Mouse (Mus musculus) limb, embryonic 12.5 days (tissue): ENCODE measurements around the gene Ank3. TPM values are rescaled to one million over a fixed set of nuclear protein-coding genes. Genes with fewer than 3 reads are reported as not detected.

Experiments
- ATAC-seq: fragments of 200-750 bp; cut with Nextera tagmentation; 2 replicates; pipeline ENCODE4 v1.8.0; 2017; ENCODE audit warnings: low read depth, moderate TSS enrichment; ENCODE audit not compliant: insufficient number of reproducible peaks, insufficient read depth, low FRiP score, low TSS enrichment
- H3K27ac ChIP-seq: fragments of 300-500 bp; sonication (generic); 2 replicates; pipeline ENCODE4 v1.5.1; 2016; ENCODE audit warnings: mild to moderate bottlenecking, moderate library complexity
- H3K27me3 ChIP-seq: fragments of 300-500 bp; sonication (generic); 2 replicates; pipeline ENCODE4 v1.6.1; 2016; ENCODE audit warnings: mild to moderate bottlenecking, moderate library complexity
- H3K36me3 ChIP-seq: fragments of 300-500 bp; sonication (generic); 2 replicates; pipeline ENCODE4 v1.6.1; 2016; ENCODE audit warnings: mild to moderate bottlenecking, moderate library complexity
- H3K4me1 ChIP-seq: fragments of 300-500 bp; sonication (generic); replicated peaks from 2 replicates; pipeline ENCODE4 v1.6.1; 2016
- H3K4me2 ChIP-seq: fragments of 300-500 bp; sonication (generic); 2 replicates; pipeline ENCODE4 v1.6.1; 2016; ENCODE audit warnings: mild to moderate bottlenecking, moderate library complexity
- H3K4me3 ChIP-seq: fragments of 300-500 bp; sonication (generic); replicated peaks from 2 replicates; pipeline ENCODE4 v1.5.1; 2016; ENCODE audit warnings: mild to moderate bottlenecking
- H3K9ac ChIP-seq: fragments of 300-500 bp; sonication (generic); replicated peaks from 2 replicates; pipeline ENCODE4 v1.6.1; 2016; ENCODE audit warnings: mild to moderate bottlenecking, moderate library complexity
- H3K9me3 ChIP-seq: fragments of 300-500 bp; sonication (generic); 2 replicates; pipeline ENCODE4 v1.6.1; 2016; ENCODE audit warnings: mild to moderate bottlenecking, moderate library complexity
- WGBS: fragments of 180-500 bp; shearing (Covaris S2); methylation state at CpG from one replicate; pipeline ENCODE4 v1.1.7; 2016; 5-methylcytosine and 5-hydroxymethylcytosine counted together
- polyA plus RNA-seq: library from polyadenylated mRNA; unstranded; fragments of >200 nt; fragmentation: Nextera tagmentation; extraction: Ambion mirVana; gene quantifications from 2 replicates; pipeline ENCODE4 v1.2.1, GENCODE M21; 2016

The Ank3 gene
- polyA plus RNA-seq, 1 experiment from 2014 or later = 32.5 TPM

DNA sequence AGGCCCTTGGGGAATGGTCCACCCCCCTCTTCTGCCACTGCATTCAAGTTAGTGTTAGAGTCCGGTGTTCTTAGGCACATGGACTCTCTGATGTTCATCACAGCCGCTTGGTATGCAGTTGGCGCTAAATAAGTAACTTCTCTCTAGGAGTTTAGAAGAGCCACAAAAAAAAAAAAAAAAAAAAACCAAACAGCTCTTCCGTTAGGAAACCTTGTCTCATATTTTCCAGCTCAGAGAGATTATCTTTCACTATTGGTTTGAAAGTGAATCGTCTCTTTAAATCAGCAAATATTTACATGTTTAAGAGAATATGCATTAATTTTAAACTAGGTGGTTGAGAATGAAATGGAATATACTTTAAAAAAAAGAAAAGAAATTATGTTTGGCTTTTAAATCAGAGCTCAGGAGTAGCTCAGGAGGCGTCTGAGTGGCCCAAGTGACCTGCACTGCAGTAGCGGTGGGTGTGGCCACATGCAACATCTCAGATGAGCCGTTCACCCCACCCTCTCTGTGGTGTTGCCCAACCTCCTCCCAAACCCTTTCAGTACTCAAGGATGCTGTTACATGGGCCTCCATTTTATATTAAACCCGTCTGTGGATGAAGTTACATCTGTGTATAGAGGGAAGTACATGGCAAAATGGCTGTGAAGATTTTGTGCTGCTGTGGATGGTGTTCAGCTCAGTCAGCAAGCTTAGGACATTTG lies 138.0 kb downstream of the Ank3 start:
- 78% methylated on average over 9 of the region's 9 CpGs for WGBS
- H3K9me3 ChIP-seq = no peaks in the 10 kb centered on the region
- H3K9ac ChIP-seq = no peak overlapping the region
- no peak for ATAC-seq
- H3K27ac ChIP-seq = no peak overlapping the region
- H3K4me2 ChIP-seq = peak overlapping the region; percentile 67
- H3K4me3 ChIP-seq = peak overlapping the region; percentile 50
- no peaks in the 10 kb centered on the region for H3K36me3 ChIP-seq
- H3K27me3 ChIP-seq = no peaks in the 10 kb centered on the region
- H3K4me1 ChIP-seq = peaks cover 30% of the 10 kb centered on the region

DNA sequence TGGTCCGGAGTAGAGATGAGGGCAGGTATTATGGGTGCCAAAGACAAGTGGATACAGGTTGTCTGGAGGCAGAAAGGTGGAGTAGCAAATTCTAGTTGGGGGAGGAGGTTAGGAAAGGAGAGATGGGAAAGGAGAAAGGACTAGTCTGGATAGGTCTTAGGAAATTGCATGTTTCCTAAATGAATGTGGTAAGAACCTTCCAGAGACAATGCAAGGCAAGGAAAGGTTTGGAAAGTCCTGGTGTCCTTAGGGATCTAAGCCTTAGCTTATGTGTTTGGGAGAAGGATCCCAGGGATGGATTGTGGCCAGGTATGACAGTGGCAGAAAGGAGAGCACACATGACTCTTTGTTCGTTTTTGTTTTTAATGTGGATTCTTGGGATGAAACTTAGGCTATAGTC lies 139.7 kb downstream of the Ank3 start:
- ATAC-seq = no peak
- H3K27me3 ChIP-seq = no peaks in the 10 kb centered on the region
- no peaks in the 10 kb centered on the region for H3K36me3 ChIP-seq
- no peak overlapping the region for H3K4me3 ChIP-seq
- H3K9me3 ChIP-seq = no peaks in the 10 kb centered on the region
- H3K4me2 ChIP-seq = no peak overlapping the region
- H3K9ac ChIP-seq = no peak overlapping the region
- WGBS = 89% methylated on average over 2 of the region's 2 CpGs
- H3K27ac ChIP-seq = no peak overlapping the region
- peaks cover 19% of the 10 kb centered on the region for H3K4me1 ChIP-seq

DNA sequence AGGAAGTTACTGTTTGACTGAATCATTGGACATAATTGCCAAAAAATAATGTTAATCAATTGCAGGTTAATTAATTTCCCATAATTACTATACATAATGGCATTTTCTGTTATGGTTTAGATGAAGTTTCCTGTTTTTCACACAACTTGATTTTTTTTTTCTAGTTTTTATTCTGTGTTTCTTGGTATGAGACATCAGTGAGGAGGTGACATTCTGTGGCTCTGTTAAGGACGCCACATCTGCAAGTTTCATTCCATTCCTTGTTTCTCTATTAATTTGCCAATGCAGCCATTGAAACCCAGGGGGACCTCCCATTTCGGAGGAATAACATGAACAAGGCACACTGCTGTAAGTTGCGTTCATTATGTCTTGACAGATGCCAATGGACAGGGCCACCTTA lies 143.9 kb downstream of the Ank3 start:
- Histone ChIP-seq H3K27me3 (no peaks in the 10 kb centered on the region), H3K27ac (no peak overlapping the region), H3K4me3 (no peak overlapping the region), H3K9ac (no peak overlapping the region), H3K9me3 (no peaks in the 10 kb centered on the region), H3K36me3 (no peaks in the 10 kb centered on the region), H3K4me1 (0 out of 2 replicates have a peak, but pooled peaks cover 3% of the 10 kb centered on the region), H3K4me2 (no peak overlapping the region)
- 87% methylated on average over 3 of the region's 3 CpGs for WGBS
- no peak for ATAC-seq

DNA sequence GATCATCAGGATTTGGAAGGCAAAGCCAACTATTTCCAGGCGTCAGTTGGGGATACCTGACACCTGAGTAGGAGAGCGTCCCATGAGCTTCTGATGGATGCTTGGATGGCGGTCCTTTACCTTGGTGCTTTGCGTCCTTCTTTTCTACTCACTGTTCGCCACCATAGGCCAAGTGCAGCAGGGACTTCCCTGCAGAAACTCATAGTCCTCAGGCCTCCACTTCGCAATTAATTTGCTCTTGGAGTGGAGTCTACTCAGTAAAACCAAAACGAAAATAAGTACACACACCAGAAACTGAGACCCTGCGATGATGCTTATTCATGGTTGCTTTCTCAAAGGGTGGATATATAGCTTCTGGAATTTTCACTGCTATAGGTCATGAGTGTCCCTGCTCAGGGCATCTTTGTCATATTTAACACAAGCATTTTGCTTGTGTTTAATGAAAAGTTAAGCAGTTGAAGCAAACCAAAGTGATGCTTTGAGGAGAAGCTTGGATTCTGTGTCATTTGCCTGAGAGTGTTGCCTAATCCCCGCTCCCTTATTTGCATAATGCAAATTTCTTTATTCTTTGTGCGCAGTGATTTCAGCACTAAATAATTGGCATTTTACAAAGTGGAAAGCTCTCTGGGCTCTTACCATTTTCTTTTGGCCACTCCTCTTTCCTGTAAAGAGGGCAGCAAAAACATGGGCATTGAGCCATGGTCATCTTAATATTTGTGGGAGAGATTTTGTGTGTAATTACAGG lies 145.5 kb downstream of the Ank3 start:
- no peaks in the 10 kb centered on the region for H3K27me3 ChIP-seq
- no peaks in the 10 kb centered on the region for H3K9me3 ChIP-seq
- H3K4me1 ChIP-seq = 0 out of 2 replicates have a peak, but pooled peaks cover 3% of the 10 kb centered on the region
- H3K4me2 ChIP-seq = no peak overlapping the region
- H3K36me3 ChIP-seq = no peaks in the 10 kb centered on the region
- H3K4me3 ChIP-seq = no peak overlapping the region
- no peak overlapping the region for H3K27ac ChIP-seq
- no peak for ATAC-seq
- no peak overlapping the region for H3K9ac ChIP-seq
- 91% methylated on average over 10 of the region's 10 CpGs for WGBS

DNA sequence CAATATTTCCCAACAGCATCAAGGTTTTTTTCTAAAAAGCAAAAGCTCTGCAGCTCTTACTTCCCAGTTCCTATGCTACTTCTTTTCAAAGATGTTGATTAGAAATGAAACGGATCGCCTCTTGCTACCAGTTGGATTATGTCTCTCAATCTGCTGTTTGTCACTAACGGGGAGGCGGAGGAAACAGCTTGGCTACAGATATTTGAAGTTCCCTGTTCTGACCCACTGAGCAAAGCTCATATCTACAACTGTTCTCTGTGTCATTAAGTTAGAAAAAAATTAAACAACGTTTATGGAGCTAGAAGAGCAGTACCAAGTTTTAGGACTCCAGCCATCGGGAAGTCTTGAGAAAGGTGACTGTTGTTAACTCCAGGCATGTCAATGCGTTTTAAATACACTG lies 146.1 kb downstream of the Ank3 start:
- 86% methylated on average over 7 of the region's 7 CpGs for WGBS
- no peak overlapping the region for H3K4me3 ChIP-seq
- no peak overlapping the region for H3K9ac ChIP-seq
- no peaks in the 10 kb centered on the region for H3K36me3 ChIP-seq
- no peak overlapping the region for H3K4me2 ChIP-seq
- H3K9me3 ChIP-seq = no peaks in the 10 kb centered on the region
- 0 out of 2 replicates have a peak, but pooled peaks cover 3% of the 10 kb centered on the region for H3K4me1 ChIP-seq
- no peak for ATAC-seq
- no peaks in the 10 kb centered on the region for H3K27me3 ChIP-seq
- H3K27ac ChIP-seq = no peak overlapping the region

DNA sequence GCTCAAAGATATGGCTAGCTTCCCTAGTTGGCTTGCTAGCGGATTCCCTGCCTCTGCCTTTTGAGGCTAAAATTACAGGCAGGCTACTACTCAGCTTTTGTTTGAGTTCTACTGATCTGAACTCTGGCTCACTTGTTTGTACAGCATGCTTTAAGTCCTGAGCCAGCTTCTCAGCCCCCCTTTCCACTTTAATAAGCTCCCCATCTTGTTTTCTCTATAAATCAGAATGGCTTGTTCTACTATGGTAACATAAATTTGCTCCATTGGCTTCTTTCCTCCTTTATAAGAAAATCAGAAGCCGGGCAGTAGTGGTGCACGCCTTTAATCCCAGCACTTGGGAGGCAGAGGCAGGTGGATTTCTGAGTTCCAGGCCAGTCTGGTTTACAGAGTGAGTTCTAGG lies 147.4 kb downstream of the Ank3 start:
- no peaks in the 10 kb centered on the region for H3K27me3 ChIP-seq
- no peak overlapping the region for H3K4me3 ChIP-seq
- no peak overlapping the region for H3K27ac ChIP-seq
- WGBS = 87% methylated on average over 3 of the region's 3 CpGs
- no peaks in the 10 kb centered on the region for H3K36me3 ChIP-seq
- no peak overlapping the region for H3K4me2 ChIP-seq
- H3K9me3 ChIP-seq = no peaks in the 10 kb centered on the region
- H3K9ac ChIP-seq = no peak overlapping the region
- H3K4me1 ChIP-seq = 0 out of 2 replicates have a peak, but pooled peaks cover 3% of the 10 kb centered on the region
- no peak for ATAC-seq

DNA sequence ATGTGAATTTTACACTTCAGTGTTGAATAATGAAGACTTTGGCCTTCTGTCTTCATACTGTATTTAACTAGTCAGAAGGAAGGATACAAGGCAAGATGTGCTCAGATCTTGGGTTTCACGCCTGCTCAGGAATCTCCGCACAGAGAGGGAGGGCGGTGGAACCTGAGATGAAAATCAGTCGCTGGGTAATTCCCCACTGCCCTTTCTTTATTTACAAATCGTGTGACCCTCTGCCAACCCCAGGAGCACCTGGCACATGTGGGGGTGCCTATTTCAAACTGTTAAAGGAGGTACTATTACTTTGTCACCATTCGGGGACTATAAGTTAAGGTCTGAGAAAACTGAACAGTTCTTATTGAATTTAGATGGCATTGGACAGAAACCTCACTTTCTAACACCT lies 148.1 kb downstream of the Ank3 start:
- 68% methylated on average over 6 of the region's 6 CpGs for WGBS
- Histone ChIP-seq H3K4me1 (no peaks in the 10 kb centered on the region), H3K4me2 (no peak overlapping the region), H3K27me3 (no peaks in the 10 kb centered on the region), H3K27ac (no peak overlapping the region), H3K4me3 (no peak overlapping the region), H3K36me3 (no peaks in the 10 kb centered on the region), H3K9me3 (no peaks in the 10 kb centered on the region), H3K9ac (no peak overlapping the region)
- ATAC-seq = no peak

DNA sequence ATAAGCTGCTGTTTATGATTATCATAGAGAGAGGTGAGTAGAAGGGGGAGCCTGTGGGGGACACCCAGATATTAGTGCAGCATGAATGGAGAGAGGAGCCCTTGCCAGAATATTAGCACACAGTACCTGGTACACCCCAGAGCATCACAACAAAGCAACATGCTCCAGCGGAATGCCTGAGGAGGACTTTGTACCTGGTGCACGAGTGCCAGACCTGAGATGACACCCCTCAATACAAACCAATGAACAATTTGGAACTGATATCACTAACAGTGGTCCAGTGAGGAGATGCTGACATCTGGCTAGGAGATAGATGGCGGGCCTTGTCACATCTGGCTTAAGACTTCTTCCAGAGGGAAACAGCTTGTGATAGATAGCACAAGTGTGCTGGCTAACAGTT lies 150.2 kb downstream of the Ank3 start:
- H3K9ac ChIP-seq = no peak overlapping the region
- no peak overlapping the region for H3K4me2 ChIP-seq
- H3K4me1 ChIP-seq = no peaks in the 10 kb centered on the region
- H3K27ac ChIP-seq = no peak overlapping the region
- H3K27me3 ChIP-seq = no peaks in the 10 kb centered on the region
- ATAC-seq = no peak
- no peaks in the 10 kb centered on the region for H3K9me3 ChIP-seq
- H3K36me3 ChIP-seq = no peaks in the 10 kb centered on the region
- WGBS = 87% methylated on average over 3 of the region's 3 CpGs
- no peak overlapping the region for H3K4me3 ChIP-seq

DNA sequence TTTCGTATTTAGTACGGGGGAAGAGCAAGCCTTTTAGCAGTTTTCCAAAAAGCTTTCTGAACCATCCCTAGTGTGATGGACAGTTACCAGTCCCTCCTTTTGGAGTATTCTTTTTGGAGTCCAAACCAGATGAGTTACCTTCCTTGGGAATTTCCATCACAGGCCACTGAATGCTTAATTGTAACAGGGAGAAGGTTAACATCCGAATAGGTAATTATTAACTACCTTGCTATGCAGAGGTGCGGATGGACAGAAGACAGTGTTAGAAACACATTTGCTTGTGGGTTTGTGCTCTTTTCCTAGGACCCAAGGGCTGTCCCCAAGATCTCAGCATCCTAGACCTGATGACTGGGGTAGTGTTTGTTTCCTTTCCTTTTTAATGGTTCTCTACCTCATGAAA lies 150.6 kb downstream of the Ank3 start:
- Histone ChIP-seq H3K9me3 (no peaks in the 10 kb centered on the region), H3K9ac (no peak overlapping the region), H3K4me1 (no peaks in the 10 kb centered on the region), H3K4me2 (no peak overlapping the region), H3K36me3 (no peaks in the 10 kb centered on the region), H3K27me3 (no peaks in the 10 kb centered on the region), H3K4me3 (no peak overlapping the region), H3K27ac (no peak overlapping the region)
- WGBS = 90% methylated on average over 4 of the region's 4 CpGs
- ATAC-seq = no peak

DNA sequence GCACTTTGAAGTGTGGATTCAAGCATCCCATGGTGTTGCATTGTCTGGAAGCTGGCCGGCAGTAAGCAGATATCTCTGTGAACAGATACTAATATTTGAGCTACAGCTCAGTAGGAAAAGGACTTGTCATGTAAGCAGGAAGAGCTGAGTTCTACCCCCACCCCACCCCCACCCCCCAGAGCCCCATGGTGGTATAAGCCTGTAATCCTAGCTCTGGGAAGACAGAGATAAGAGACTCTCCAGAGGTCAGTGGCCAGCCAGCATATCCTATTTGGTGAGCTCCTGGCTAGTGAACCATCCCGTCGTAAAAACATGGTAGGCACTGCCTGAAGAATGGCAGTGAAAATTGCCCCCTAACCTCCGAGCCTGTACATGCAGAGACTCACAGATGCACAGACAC lies 152.3 kb downstream of the Ank3 start:
- no peak for ATAC-seq
- Histone ChIP-seq H3K9me3 (no peaks in the 10 kb centered on the region), H3K27ac (no peak overlapping the region), H3K36me3 (no peaks in the 10 kb centered on the region), H3K4me2 (no peak overlapping the region), H3K27me3 (no peaks in the 10 kb centered on the region), H3K4me1 (no peaks in the 10 kb centered on the region), H3K9ac (no peak overlapping the region), H3K4me3 (no peak overlapping the region)
- 61% methylated on average over 4 of the region's 4 CpGs for WGBS

DNA sequence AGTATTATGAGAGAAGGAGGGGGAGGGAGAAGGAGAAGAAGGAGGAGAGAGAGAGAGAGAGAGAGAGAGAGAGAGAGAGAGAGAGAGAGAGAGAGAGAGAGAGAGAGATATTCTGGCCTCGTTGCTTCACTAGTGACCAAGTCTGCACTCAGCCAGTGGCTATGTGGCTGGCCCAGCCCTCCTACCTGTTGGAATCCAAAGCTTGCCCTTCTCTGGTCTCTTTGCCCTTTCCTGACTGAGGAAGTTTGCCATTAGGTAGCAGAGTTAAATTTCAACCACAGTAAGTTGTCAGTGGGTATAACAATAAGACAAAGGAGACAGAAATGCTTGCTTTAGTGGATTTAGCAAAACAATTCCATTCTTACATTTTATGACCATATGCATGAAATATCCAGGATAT lies 154.5 kb downstream of the Ank3 start:
- Histone ChIP-seq H3K27ac (no peak overlapping the region), H3K9me3 (no peaks in the 10 kb centered on the region), H3K4me1 (no peaks in the 10 kb centered on the region), H3K36me3 (no peaks in the 10 kb centered on the region), H3K4me2 (no peak overlapping the region), H3K27me3 (no peaks in the 10 kb centered on the region), H3K9ac (no peak overlapping the region), H3K4me3 (no peak overlapping the region)
- no peak for ATAC-seq
- WGBS = 43% methylated on average over 1 of the region's 1 CpGs

DNA sequence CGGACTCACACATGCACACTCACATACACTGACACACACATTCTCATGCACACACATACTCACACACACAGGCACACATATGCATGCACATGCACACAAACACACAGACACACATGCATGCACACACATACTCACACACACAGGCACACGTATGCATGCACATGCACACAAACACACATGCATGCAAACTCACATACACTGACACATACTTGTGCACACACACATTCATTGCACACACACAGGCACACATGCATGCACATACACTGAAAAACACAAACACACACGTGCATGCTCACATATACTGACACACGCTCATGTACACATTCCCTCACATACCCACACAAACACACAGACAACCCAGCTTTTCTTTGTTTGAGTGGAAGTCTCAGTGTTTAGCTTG lies 157.0 kb downstream of the Ank3 start:
- 91% methylated on average over 4 of the region's 4 CpGs for WGBS
- no peak overlapping the region for H3K9ac ChIP-seq
- no peaks in the 10 kb centered on the region for H3K36me3 ChIP-seq
- no peaks in the 10 kb centered on the region for H3K4me1 ChIP-seq
- no peak overlapping the region for H3K4me3 ChIP-seq
- H3K27ac ChIP-seq = no peak overlapping the region
- H3K9me3 ChIP-seq = no peaks in the 10 kb centered on the region
- no peak overlapping the region for H3K4me2 ChIP-seq
- H3K27me3 ChIP-seq = no peaks in the 10 kb centered on the region
- no peak for ATAC-seq
